Mouse (Mus musculus) myocyte (in vitro differentiated cells): Measurements from ENCODE around the gene Dppa4.

Source experiments
- CEBPB ChIP-seq: IDR thresholded peaks from 2 replicates; pipeline ENCODE4 v1.6.1; 2011; ENCODE audit warnings: mild to moderate bottlenecking, moderate library complexity; ENCODE audit not compliant: poor library complexity, insufficient read depth, severe bottlenecking
- E2F4 ChIP-seq: IDR thresholded peaks from one replicate; pipeline ENCODE4 v1.6.1; 2011; ENCODE audit warnings: mild to moderate bottlenecking, control low read depth, moderate library complexity; ENCODE audit not compliant: insufficient read depth
- MAX ChIP-seq: IDR thresholded peaks from one replicate; pipeline ENCODE4 v1.6.1; 2011; ENCODE audit warnings: low read depth, mild to moderate bottlenecking, control low read depth
- MYOG ChIP-seq, 3 experiments: IDR thresholded peaks; one replicate each; pipeline ENCODE4 v1.6.1; 2011; ENCODE audit warnings: control low read depth in 2 of 3, low read depth in 2 of 3, mild to moderate bottlenecking in 2 of 3; ENCODE audit not compliant: insufficient read length in 2 of 3, control insufficient read depth in 1 of 3, insufficient read depth in 1 of 3
- POLR2A ChIP-seq: IDR thresholded peaks from one replicate; pipeline ENCODE4 v1.6.1; 2011; ENCODE audit warnings: low read depth, mild to moderate bottlenecking, control low read depth, moderate library complexity; ENCODE audit not compliant: insufficient read length
- POLR2AphosphoS2 ChIP-seq: IDR thresholded peaks from one replicate; pipeline ENCODE4 v1.6.1; 2011; ENCODE audit warnings: low read depth, control low read depth; ENCODE audit not compliant: insufficient read length
- REST ChIP-seq: IDR thresholded peaks from one replicate; pipeline ENCODE4 v1.6.1; 2011; ENCODE audit warnings: mild to moderate bottlenecking, control low read depth, moderate library complexity; ENCODE audit not compliant: insufficient read depth, insufficient read length
- SRF ChIP-seq: IDR thresholded peaks from one replicate; pipeline ENCODE4 v1.6.1; 2011; ENCODE audit warnings: low read depth; ENCODE audit not compliant: control insufficient read depth, insufficient read length
- TCF12 ChIP-seq: IDR thresholded peaks from one replicate; pipeline ENCODE4 v1.6.1; 2011; ENCODE audit warnings: mild to moderate bottlenecking, control low read depth; ENCODE audit not compliant: poor library complexity, insufficient read depth, severe bottlenecking
- TCF3 ChIP-seq: IDR thresholded peaks from one replicate; pipeline ENCODE4 v1.6.1; 2011; ENCODE audit warnings: low read depth, control low read depth; ENCODE audit not compliant: insufficient read length
- USF1 ChIP-seq: IDR thresholded peaks from one replicate; pipeline ENCODE4 v1.6.1; 2011; ENCODE audit warnings: low read depth, mild to moderate bottlenecking, control low read depth, moderate library complexity

DNA sequence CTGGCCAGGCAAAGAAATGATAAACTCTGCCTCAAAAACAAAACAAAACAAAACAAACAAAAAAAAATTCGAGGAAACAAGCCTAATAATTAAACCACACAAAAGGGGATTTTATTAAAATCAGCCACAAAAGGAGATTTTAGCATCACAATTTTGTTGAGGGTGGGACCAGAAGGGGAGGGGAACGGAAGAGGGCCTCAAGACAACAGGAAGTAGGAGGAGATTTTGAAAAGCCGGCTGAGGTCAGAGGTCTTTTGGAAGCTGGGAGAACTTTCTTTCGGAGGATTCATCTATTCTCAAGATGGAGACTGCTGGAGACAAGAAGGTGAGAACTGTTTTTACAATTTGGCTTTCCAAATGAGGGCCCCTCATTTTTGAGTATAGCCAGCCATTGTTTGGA is at the start of gene Dppa4:
- TF ChIP-seq POLR2A (no peak), USF1 (no peak), SRF (no peak), POLR2AphosphoS2 (no peak), TCF12 (no peak), MYOG (IDR thresholded peaks at IDR 0.05; ENCODE audit: control insufficient read depth in 1 of 3, insufficient read depth in 1 of 3, insufficient read length in 2 of 3, low read depth in 2 of 3) (no peak), TCF3 (no peak), REST (no peak), MAX (no peak), CEBPB (no peak), E2F4 (no peak)
